Mouse (Mus musculus) limb, embryonic 14.5 days (tissue): ENCODE measurements around the gene Zdhhc16. TPM values are rescaled to one million over a fixed set of nuclear protein-coding genes. Genes with fewer than 3 reads are reported as not detected.

Source experiments
- ATAC-seq: fragments of 200-750 bp; cut with Nextera tagmentation; 2 replicates; pipeline ENCODE4 v1.8.0; 2017; ENCODE audit warnings: low read depth, moderate number of reproducible peaks, moderate TSS enrichment; ENCODE audit not compliant: low FRiP score
- DNase-seq: peaks from one replicate; pipeline ENCODE4 v3.0.0-alpha.2; 2015; ENCODE audit warnings: low spot score
- H3K27ac ChIP-seq: fragments of 300-500 bp; sonication (generic); replicated peaks from 2 replicates; pipeline ENCODE4 v1.5.1; 2014; ENCODE audit warnings: low read depth, mild to moderate bottlenecking, low read length, moderate library complexity, mixed read lengths
- H3K27me3 ChIP-seq: fragments of 300-500 bp; sonication (generic); 2 replicates; pipeline ENCODE4 v1.6.1; 2014; ENCODE audit warnings: low read length, mixed read lengths; ENCODE audit not compliant: control insufficient read depth, insufficient read depth
- H3K36me3 ChIP-seq: fragments of 300-500 bp; sonication (generic); 2 replicates; pipeline ENCODE4 v1.6.1; 2014; ENCODE audit warnings: mild to moderate bottlenecking, low read length, moderate library complexity, mixed read lengths; ENCODE audit not compliant: control insufficient read depth, insufficient read depth
- H3K4me1 ChIP-seq: fragments of 300-500 bp; sonication (generic); 2 replicates; pipeline ENCODE4 v1.6.1; 2014; ENCODE audit warnings: antibody characterized with exemption, low read length, mixed read lengths; ENCODE audit not compliant: control insufficient read depth, insufficient read depth
- H3K4me2 ChIP-seq: fragments of 300-500 bp; sonication (generic); replicated peaks from 2 replicates; pipeline ENCODE4 v1.6.1; 2014; ENCODE audit warnings: low read depth, mild to moderate bottlenecking, low read length, moderate library complexity; ENCODE audit not compliant: severe bottlenecking
- H3K4me3 ChIP-seq: fragments of 300-500 bp; sonication (generic); replicated peaks from 2 replicates; pipeline ENCODE4 v1.5.1; 2014; ENCODE audit warnings: low read length
- H3K9ac ChIP-seq: fragments of 300-500 bp; sonication (generic); 2 replicates; pipeline ENCODE4 v1.6.1; 2014; ENCODE audit warnings: mild to moderate bottlenecking, low read depth, low read length, moderate library complexity; ENCODE audit not compliant: severe bottlenecking
- H3K9me3 ChIP-seq: fragments of 300-500 bp; sonication (generic); 2 replicates; pipeline ENCODE4 v1.6.1; 2016; ENCODE audit warnings: low read length; ENCODE audit not compliant: control insufficient read depth
- POLR2A ChIP-seq: fragments of 200-500 bp; IDR thresholded peaks from 2 replicates; pipeline ENCODE4 v1.8.0; 2012; ENCODE audit warnings: inconsistent platforms, mild to moderate bottlenecking, moderate library complexity, borderline replicate concordance; ENCODE audit not compliant: insufficient read depth, insufficient read length; ENCODE audit errors: extremely low read depth
- WGBS: fragments of 180-500 bp; shearing (Covaris S2); extraction: QIAGEN DNeasy Blood & Tissue Kit; methylation state at CpG from one replicate; pipeline ENCODE4 v1.1.7; 2014; 5-methylcytosine and 5-hydroxymethylcytosine counted together
- polyA plus RNA-seq, 2 experiments: library from polyadenylated mRNA; depleted of rRNA in 1 of 2; stranded (reverse) in 1 of 2; unstranded in 1 of 2; fragments of >200 nt; fragmentation: Nextera tagmentation in 1 of 2; extraction: Ambion mirVana in 1 of 2; gene quantifications; 2 replicates each; pipeline versions ENCODE4 v1.2.1 to v1.2.3; 2012 to 2014

The Zdhhc16 gene
- polyA plus RNA-seq, 2 experiments: 79.2 to 114 TPM

- WGBS: 63% methylated on average over 13 of the region's 13 CpGs
- no peak for ATAC-seq
Observed at GRCm38 (mm10) chr19:41973891-41974794, 40.9 kb downstream of the Zdhhc16 start.

GRCm38 (mm10) chr19:41980422-41980818, 47.1 kb downstream of the Zdhhc16 start:
- Histone ChIP-seq H3K4me1 (peaks cover 28% of the 10 kb centered on the region), H3K4me2 (peak overlapping the region; percentile 65), H3K4me3 (peak overlapping the region; percentile 88), H3K9ac (peak overlapping the region; percentile 79), H3K27ac (peak overlapping the region; percentile 85), H3K9me3 (no peaks in the 10 kb centered on the region), H3K36me3 (no peaks in the 10 kb centered on the region; the same call in 1 of the 2 replicates), H3K27me3 (no peaks in the 10 kb centered on the region)
- ATAC-seq (no peak), DNase-seq (peak; percentile 52)
- TF ChIP-seq POLR2A: no peak
- WGBS: under 1% methylated on average over 16 of the region's 16 CpGs

More at GRCm38 (mm10) chr19:41973891-41974794, 40.9 kb downstream of the Zdhhc16 start:
- Histone ChIP-seq H3K27ac (no peak overlapping the region), H3K4me1 (peaks cover 22% of the 10 kb centered on the region; the same call in 1 of the 2 replicates), H3K4me3 (no peak overlapping the region), H3K9ac (no peak overlapping the region), H3K9me3 (no peaks in the 10 kb centered on the region), H3K4me2 (no peak overlapping the region), H3K27me3 (no peaks in the 10 kb centered on the region), H3K36me3 (peaks cover 5% of the 10 kb centered on the region)
- no peak for TF ChIP-seq POLR2A
- peak; percentile 6 for DNase-seq

- Histone ChIP-seq H3K36me3 (no peaks in the 10 kb centered on the region), H3K4me2 (peak within 1 kb of the TSS; percentile 85), H3K4me3 (peak within 1 kb of the TSS; percentile 88), H3K9me3 (no peaks in the 10 kb centered on the region), H3K27ac (peak within 1 kb of the TSS; percentile 85), H3K9ac (peak within 1 kb of the TSS; percentile 79), H3K27me3 (no peaks in the 10 kb centered on the region), H3K4me1 (peaks cover 28% of the 10 kb centered on the region)
- peak; percentile 77; the same call in 1 of the 2 replicates for TF ChIP-seq POLR2A
- ATAC-seq (peak; percentile 93), DNase-seq (peak; percentile 98)
- WGBS: 1% methylated on average over 54 of the region's 68 CpGs
Observed at GRCm38 (mm10) chr19:41980819-41981594, 47.7 kb downstream of the Zdhhc16 start, which contains the start of gene Mms19. Gene Mms19 (minus strand): TSS chr19:41981157.

GRCm38 (mm10) chr19:41981595-41981927, 48.3 kb downstream of the Zdhhc16 start, which contains the start of gene Ubtd1:
Gene Ubtd1 (plus strand): TSS chr19:41981763.
- Histone ChIP-seq H3K9ac (peak within 1 kb of the TSS; percentile 79), H3K27ac (peak within 1 kb of the TSS; percentile 85), H3K36me3 (no peaks in the 10 kb centered on the region), H3K9me3 (no peaks in the 10 kb centered on the region), H3K27me3 (no peaks in the 10 kb centered on the region), H3K4me3 (peak within 1 kb of the TSS; percentile 88), H3K4me2 (peak within 1 kb of the TSS; percentile 85), H3K4me1 (peaks cover 27% of the 10 kb centered on the region)
- ATAC-seq (peak; percentile 11), DNase-seq (no peak)
- 0% methylated on average over 30 of the region's 33 CpGs for WGBS
- TF ChIP-seq POLR2A: no peak

GRCm38 (mm10) chr19:41981931-41982790, 48.9 kb downstream of the Zdhhc16 start:
- Histone ChIP-seq H3K4me1 (peaks cover 22% of the 10 kb centered on the region), H3K9ac (peak overlapping the region; percentile 79), H3K27ac (peak overlapping the region; percentile 81), H3K4me3 (peak overlapping the region; percentile 88), H3K36me3 (no peaks in the 10 kb centered on the region), H3K4me2 (peak overlapping the region; percentile 85), H3K9me3 (no peaks in the 10 kb centered on the region), H3K27me3 (no peaks in the 10 kb centered on the region)
- no peak for TF ChIP-seq POLR2A
- WGBS: under 1% methylated on average over 46 of the region's 74 CpGs
- ATAC-seq (no peak), DNase-seq (peak; percentile 34)
